Mouse (Mus musculus) cerebellum, adult 2 months (tissue): ENCODE results near the gene Spns2. TPM values are rescaled to one million over a fixed set of nuclear protein-coding genes. Genes with fewer than 3 reads are reported as not detected.

ENCODE experiments used
- DNase-seq, 2 experiments: peaks; one replicate each; pipeline ENCODE4 v3.0.0; 2021
- H3K27ac ChIP-seq: fragments of 200-500 bp; 2 replicates; pipeline ENCODE4 v1.5.1; 2012; ENCODE audit warnings: low read length, control low read depth, inconsistent platforms; ENCODE audit not compliant: insufficient read depth
- H3K27me3 ChIP-seq: fragments of 200-500 bp; 2 replicates; pipeline ENCODE4 v1.6.1; 2012; ENCODE audit warnings: inconsistent platforms, mild to moderate bottlenecking, low read length, moderate library complexity; ENCODE audit not compliant: control insufficient read depth, insufficient read depth
- H3K4me1 ChIP-seq: fragments of 200-500 bp; 2 replicates; pipeline ENCODE4 v1.6.1; 2011; ENCODE audit warnings: low read length; ENCODE audit not compliant: control insufficient read depth, insufficient read depth
- H3K4me3 ChIP-seq: fragments of 200-500 bp; replicated peaks from 2 replicates; pipeline ENCODE3; 2011; ENCODE audit warnings: mild to moderate bottlenecking, low read depth, low read length, control low read depth; ENCODE audit not compliant: insufficient read depth
- CTCF ChIP-seq: fragments of 200-500 bp; IDR thresholded peaks from 2 replicates; pipeline ENCODE4 v1.5.1; 2011; ENCODE audit warnings: low read depth, mild to moderate bottlenecking, control low read depth, low read length, moderate library complexity, borderline replicate concordance; ENCODE audit not compliant: insufficient read depth
- POLR2A ChIP-seq: fragments of 200-500 bp; IDR thresholded peaks from 2 replicates; pipeline ENCODE4 v1.6.1; 2011; ENCODE audit warnings: low read length, control low read depth, borderline replicate concordance; ENCODE audit not compliant: insufficient read depth
- WGBS: fragments of 180-500 bp; shearing (Covaris S2); methylation state at CpG from one replicate; pipeline ENCODE4 v1.1.7; 2018; 5-methylcytosine and 5-hydroxymethylcytosine counted together
- polyA plus RNA-seq: library from polyadenylated mRNA; depleted of rRNA; stranded (reverse); fragments of >200 nt; gene quantifications from 2 replicates; pipeline ENCODE4 v1.2.3, GENCODE M21; 2012

Spns2 gene
- polyA plus RNA-seq, 1 experiment, result 59.5 TPM

DNA sequence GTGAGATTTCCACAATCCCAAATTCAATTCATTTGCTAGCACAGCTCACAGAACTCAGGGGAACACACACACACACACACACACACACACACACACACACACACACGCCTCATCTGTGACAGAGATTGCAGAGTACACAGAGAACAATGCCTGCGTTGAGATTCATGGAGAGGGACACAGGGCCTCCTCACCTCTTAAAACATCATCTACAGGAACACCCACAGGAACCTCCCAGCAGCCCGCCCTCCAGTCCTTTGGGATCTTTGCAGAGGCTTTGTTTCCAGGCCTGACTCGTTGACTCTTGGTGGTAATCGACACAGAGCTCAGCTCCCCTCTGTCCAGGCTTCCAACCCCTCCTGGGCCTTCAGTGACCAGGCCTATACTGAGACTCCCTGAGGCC lies 12.5 kb downstream of the Spns2 start:
- Histone ChIP-seq H3K4me1 (no peaks in the 10 kb centered on the region), H3K27me3 (no peaks in the 10 kb centered on the region), H3K27ac (no peak overlapping the region), H3K4me3 (no peak overlapping the region)
- WGBS, result 50% methylated on average over 5 of the region's 5 CpGs
- TF ChIP-seq CTCF (no peak), POLR2A (no peak)
- DNase-seq, result no peak

DNA sequence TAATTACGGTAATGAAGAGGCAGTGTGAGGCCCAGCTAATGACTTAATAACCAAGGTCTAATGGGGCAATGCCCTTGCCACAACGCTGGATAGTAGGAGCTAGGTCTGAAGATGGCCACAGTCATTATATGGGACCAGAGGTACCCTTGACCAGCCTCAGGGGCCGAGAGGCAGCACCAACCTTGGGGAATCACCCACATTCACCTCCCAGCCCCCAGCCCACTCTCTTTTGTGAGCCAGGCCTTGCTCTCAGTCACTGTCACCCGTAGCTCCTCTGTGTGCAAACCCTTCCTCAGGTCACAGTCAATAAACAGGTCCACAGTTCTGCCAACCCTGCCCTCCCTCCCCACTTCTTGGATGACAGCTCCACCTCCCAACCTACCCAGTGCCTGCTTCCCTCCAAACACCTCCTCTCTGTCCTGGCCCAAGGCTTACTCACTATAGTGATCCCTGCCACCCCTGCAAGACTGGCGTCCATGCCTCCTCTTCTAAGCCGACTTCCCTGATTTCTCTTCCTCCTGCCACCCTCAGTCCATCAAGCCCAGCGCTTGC lies 13.6 kb downstream of the Spns2 start:
- no peak for DNase-seq
- Histone ChIP-seq H3K4me1 (no peaks in the 10 kb centered on the region; the same call in 1 of the 2 replicates), H3K27me3 (no peaks in the 10 kb centered on the region), H3K4me3 (no peak overlapping the region), H3K27ac (no peak overlapping the region)
- TF ChIP-seq CTCF (no peak), POLR2A (no peak)
- 82% methylated on average over 7 of the region's 7 CpGs for WGBS

DNA sequence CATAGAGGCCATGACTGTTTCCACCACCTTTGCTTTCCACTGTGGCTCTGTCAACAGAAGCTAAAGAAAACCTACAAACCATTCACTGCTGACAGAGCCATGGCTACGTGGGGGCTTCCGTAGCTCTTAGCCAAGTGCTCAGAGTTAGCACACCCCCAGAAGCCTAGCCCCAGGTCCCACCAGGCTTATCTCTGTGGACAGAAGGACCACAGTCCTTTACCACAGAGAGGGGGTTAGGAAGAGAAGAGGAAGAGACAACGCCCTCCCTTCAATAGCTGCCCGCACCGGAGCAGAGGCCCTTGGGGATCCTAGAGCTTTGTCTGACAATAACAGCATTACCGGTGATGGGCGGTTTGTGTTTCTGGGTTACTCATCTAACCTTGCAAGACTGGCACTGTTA lies 14.3 kb downstream of the Spns2 start:
- no peaks in the 10 kb centered on the region; the same call in 1 of the 2 replicates for H3K4me1 ChIP-seq
- 86% methylated on average over 7 of the region's 7 CpGs for WGBS

DNA sequence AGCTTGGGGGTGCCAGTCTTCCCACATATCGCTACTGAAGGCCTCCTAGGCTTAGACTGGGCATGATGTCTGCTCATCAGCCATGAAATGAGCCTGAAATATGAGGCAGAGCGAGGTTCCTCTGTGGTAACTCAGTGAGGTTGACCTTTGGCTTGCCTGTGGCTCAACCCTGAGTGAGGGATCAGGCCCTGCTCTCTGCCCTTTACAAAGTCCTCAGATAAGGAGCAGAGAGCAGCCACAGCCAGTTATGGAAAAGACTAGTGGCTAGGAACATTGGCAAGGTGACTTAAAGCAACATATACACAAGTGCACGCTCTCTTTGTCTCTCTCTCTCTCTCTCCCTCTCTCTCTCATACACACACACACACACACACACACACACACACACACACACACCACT lies 14.8 kb downstream of the Spns2 start:
- no peak for TF ChIP-seq CTCF
- TF ChIP-seq POLR2A, result no peak
- Histone ChIP-seq H3K27ac (no peak overlapping the region), H3K4me1 (no peaks in the 10 kb centered on the region; the same call in 1 of the 2 replicates), H3K4me3 (no peak overlapping the region), H3K27me3 (no peaks in the 10 kb centered on the region)
- WGBS, result 86% methylated on average over 3 of the region's 3 CpGs
- DNase-seq, result no peak

More for the DNA sequence above, 14.3 kb downstream of the Spns2 start:
- no peak for TF ChIP-seq CTCF
- no peak for TF ChIP-seq POLR2A
- Histone ChIP-seq H3K27ac (no peak overlapping the region), H3K4me3 (no peak overlapping the region), H3K27me3 (no peaks in the 10 kb centered on the region)
- DNase-seq, result no peak

DNA sequence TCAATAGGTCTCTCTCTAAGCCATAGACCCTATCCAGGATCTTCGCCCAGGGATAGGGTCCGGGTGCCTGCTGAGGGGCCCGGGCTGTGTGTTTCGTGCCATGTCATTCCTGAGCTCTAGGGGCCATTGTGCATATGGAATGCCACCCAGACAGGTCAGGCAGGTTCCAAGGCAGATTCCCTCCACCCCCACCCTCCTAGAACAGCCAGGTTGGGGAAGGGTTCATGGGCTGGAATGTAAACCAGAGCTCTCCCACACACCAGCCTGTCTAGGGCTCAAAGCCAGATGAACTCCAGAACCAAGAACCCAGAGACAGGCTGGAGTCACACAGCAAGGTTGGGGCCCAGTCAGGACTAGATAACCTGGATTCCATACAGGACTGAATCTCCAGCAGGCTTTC lies 16.2 kb downstream of the Spns2 start:
- no peak overlapping the region for H3K27ac ChIP-seq
- TF ChIP-seq CTCF, result no peak
- TF ChIP-seq POLR2A, result no peak
- DNase-seq, result no peak
- H3K4me3 ChIP-seq, result no peak overlapping the region
- no peaks in the 10 kb centered on the region; the same call in 1 of the 2 replicates for H3K4me1 ChIP-seq
- H3K27me3 ChIP-seq, result no peaks in the 10 kb centered on the region
- 94% methylated on average over 4 of the region's 4 CpGs for WGBS

DNA sequence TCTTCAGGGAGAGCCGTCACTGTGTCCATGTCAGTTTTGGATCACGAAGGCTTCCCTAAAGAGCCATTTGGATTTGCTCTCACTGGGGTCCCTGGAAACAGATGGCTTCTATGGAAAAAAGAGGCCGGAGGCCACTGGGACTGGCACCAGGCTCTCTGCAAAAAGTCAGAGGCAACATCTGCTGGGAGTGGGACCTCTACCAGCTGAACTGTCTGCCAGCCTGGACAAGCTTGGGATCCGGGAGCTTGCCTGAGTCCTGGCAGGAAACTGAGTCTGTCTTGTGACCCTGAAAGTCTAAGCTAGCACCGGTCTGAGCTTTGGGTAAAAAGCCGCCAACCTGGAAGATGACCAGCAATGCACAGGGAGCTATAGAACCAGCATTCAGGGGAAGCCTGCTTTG lies 18.3 kb downstream of the Spns2 start:
- Histone ChIP-seq H3K27me3 (no peaks in the 10 kb centered on the region), H3K4me3 (no peak overlapping the region), H3K27ac (no peak overlapping the region), H3K4me1 (no peaks in the 10 kb centered on the region; the same call in 1 of the 2 replicates)
- TF ChIP-seq POLR2A, result no peak
- TF ChIP-seq CTCF, result no peak
- 18% methylated on average over 6 of the region's 6 CpGs for WGBS
- peak in 1 of 2 experiments; percentile 22 for DNase-seq

DNA sequence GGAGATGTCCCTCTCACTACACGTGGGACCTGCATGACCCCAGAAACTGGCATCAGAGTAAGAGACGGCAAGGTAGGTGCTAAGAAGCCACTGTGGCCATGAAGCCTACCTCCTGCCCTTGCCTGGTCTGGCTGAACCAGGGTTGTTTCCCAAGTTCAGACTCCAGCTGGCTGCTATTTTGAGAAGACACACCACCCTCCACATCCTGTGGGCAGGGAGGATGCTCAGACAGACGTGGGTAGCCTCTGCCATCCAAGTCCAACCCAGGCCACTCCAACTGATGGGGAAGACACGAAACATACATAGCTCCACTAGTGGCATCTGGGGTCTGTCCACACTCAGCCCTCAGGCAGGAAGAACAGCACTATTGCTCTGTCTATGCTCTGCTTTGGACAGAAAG lies 19.7 kb downstream of the Spns2 start:
- no peak for TF ChIP-seq CTCF
- TF ChIP-seq POLR2A, result no peak
- no peaks in the 10 kb centered on the region for H3K27me3 ChIP-seq
- H3K4me1 ChIP-seq, result no peaks in the 10 kb centered on the region; the same call in 1 of the 2 replicates
- no peak overlapping the region for H3K27ac ChIP-seq
- WGBS, result 76% methylated on average over 4 of the region's 4 CpGs
- no peak overlapping the region for H3K4me3 ChIP-seq
- no peak for DNase-seq

DNA sequence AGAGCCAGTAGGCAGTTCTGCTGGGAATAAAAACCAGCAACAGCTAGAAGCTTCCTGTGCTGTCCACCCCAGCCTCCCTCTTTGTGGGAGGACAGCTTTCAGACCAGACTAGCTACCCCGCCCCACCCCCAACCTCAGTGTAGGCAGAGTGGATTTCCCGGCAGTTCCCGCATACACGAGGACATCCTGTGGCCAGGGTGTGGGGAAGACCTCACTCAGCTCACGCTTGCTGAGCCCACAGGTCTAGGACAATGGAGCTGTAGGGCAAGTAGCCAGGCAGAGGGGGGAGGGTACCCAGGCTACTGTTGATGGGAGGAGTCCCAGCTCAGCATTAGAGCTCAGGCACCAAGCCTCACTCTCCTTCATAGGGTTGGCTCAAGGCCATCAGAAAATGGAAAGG lies 20.5 kb downstream of the Spns2 start:
- WGBS, result 69% methylated on average over 5 of the region's 5 CpGs
- Histone ChIP-seq H3K27ac (no peak overlapping the region), H3K27me3 (no peaks in the 10 kb centered on the region), H3K4me1 (no peaks in the 10 kb centered on the region; the same call in 1 of the 2 replicates), H3K4me3 (no peak overlapping the region)
- DNase-seq, result peak in 1 of 2 experiments; percentile 27
- TF ChIP-seq POLR2A (no peak), CTCF (no peak)
